Mouse (Mus musculus): Measurements from ENCODE around the gene Gas7. TPM values are rescaled to one million over a fixed set of nuclear protein-coding genes. Genes with fewer than 3 reads are reported as not detected.

The Gas7 gene
- polyA plus RNA-seq, 1 experiment, result 355 TPM

DNA sequence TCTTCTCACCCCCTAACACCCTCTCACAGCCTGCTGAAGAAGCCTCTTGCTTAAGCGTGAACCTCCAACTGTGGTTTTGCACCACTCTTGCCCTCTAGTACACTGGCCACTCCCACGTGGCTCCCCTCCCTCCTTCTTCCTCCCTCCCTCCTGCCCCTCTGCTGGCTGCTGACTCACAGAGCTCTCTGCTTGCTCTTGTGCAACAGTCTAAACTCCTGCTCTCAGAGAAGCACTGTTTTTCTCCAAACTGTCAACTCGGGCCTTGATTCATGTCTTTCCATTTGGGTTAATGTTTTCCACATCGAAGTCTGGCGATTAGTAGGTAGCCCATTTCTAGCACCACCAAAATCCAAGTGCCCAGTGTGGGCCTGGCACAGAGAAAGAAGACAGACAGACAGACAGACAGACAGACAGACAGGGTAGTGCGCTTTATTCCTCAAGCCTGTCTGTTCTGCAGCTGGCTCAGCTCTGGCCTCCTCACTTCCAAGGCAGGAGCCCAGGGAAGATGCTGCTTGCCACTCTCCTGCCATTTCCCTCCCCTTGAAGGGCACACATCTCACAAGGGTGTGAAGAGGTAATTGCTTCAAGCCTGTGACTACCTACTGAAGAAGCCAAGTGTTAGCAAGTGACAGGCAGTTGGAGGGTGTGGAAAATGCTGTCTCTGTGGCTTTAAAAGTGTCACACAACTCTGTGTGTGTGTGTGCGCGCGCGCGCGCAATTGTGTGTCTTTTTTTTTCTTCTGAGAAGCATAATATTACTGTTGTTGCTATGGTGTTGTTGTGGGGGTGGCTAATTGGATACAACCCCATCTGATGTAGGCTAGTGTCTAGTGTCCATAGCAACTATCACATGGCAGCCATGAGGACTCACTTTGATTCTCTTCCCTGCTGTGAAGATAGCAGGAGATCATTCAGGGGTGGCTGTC lies 71.6 kb downstream of the Gas7 start:
- Histone ChIP-seq H3K4me1 (ENCODE audit: control insufficient read depth, insufficient read depth, low read length) (peaks cover 47% of the 10 kb centered on the region), H3K4me3 (ENCODE audit: insufficient read depth, low read length) (0 out of 2 replicates have a peak overlapping the region, but pooled peaks have one; percentile 10), H3K27ac (ENCODE audit: insufficient read depth, low read depth, low read length) (peak overlapping the region; percentile 93)
- TF ChIP-seq CTCF (IDR thresholded peaks at IDR 0.05; ENCODE audit: low read depth, low read length), result no peak
- TF ChIP-seq POLR2A (IDR thresholded peaks at IDR 0.05; ENCODE audit: borderline replicate concordance, low read depth, low read length), result no peak

- peaks cover 26% of the 10 kb centered on the region for H3K4me1 ChIP-seq (ENCODE audit: control insufficient read depth, insufficient read depth, low read length)
- no peak for TF ChIP-seq POLR2A (IDR thresholded peaks at IDR 0.05; ENCODE audit: borderline replicate concordance, low read depth, low read length)
- TF ChIP-seq CTCF (IDR thresholded peaks at IDR 0.05; ENCODE audit: low read depth, low read length), result no peak
Observed at GRCm38 (mm10) chr11:67531286-67531685, 76.0 kb downstream of the Gas7 start.

GRCm38 (mm10) chr11:67531926-67532565 lies 76.8 kb downstream of the Gas7 start:
- TF ChIP-seq POLR2A (IDR thresholded peaks at IDR 0.05; ENCODE audit: borderline replicate concordance, low read depth, low read length), result no peak
- TF ChIP-seq CTCF (IDR thresholded peaks at IDR 0.05; ENCODE audit: low read depth, low read length), result no peak
- H3K4me1 ChIP-seq (ENCODE audit: control insufficient read depth, insufficient read depth, low read length), result peaks cover 26% of the 10 kb centered on the region
- H3K4me3 ChIP-seq (ENCODE audit: insufficient read depth, low read length), result no peak overlapping the region
- H3K27ac ChIP-seq (ENCODE audit: insufficient read depth, low read depth, low read length), result no peak overlapping the region

More at GRCm38 (mm10) chr11:67531286-67531685, 76.0 kb downstream of the Gas7 start:
- Histone ChIP-seq H3K27ac (ENCODE audit: insufficient read depth, low read depth, low read length) (no peak overlapping the region), H3K4me3 (ENCODE audit: insufficient read depth, low read length) (no peak overlapping the region)

DNA sequence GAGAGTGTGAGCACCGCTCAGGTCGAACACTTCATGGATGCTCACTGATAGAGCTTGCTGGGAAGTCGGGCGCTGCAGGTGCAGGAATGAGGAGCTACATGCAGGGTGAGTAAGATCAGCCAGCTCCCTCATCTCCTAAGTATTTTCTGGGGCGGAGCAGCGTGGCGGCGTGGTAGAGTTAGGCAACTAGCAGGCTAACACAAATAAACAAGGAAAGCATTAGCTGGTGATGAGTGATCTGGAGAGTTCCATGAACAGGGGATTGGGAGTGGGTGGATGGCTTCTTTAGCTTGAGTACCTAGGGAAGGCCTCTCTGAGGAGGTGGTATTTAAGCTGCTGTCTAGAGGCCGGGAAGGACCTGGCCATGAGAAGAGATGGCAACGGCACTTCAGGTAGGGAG lies 77.5 kb downstream of the Gas7 start:
- TF ChIP-seq CTCF (IDR thresholded peaks at IDR 0.05; ENCODE audit: low read depth, low read length) (no peak), POLR2A (IDR thresholded peaks at IDR 0.05; ENCODE audit: borderline replicate concordance, low read depth, low read length) (no peak)
- Histone ChIP-seq H3K4me1 (ENCODE audit: control insufficient read depth, insufficient read depth, low read length) (peaks cover 22% of the 10 kb centered on the region), H3K4me3 (ENCODE audit: insufficient read depth, low read length) (no peak overlapping the region), H3K27ac (ENCODE audit: insufficient read depth, low read depth, low read length) (no peak overlapping the region)

GRCm38 (mm10) chr11:67533151-67533550 lies 77.9 kb downstream of the Gas7 start:
- TF ChIP-seq POLR2A (IDR thresholded peaks at IDR 0.05; ENCODE audit: borderline replicate concordance, low read depth, low read length) (no peak), CTCF (IDR thresholded peaks at IDR 0.05; ENCODE audit: low read depth, low read length) (no peak)
- Histone ChIP-seq H3K4me1 (ENCODE audit: control insufficient read depth, insufficient read depth, low read length) (peaks cover 24% of the 10 kb centered on the region), H3K27ac (ENCODE audit: insufficient read depth, low read depth, low read length) (no peak overlapping the region), H3K4me3 (ENCODE audit: insufficient read depth, low read length) (no peak overlapping the region)

GRCm38 (mm10) chr11:67535703-67536102 lies 80.5 kb downstream of the Gas7 start:
- TF ChIP-seq POLR2A (IDR thresholded peaks at IDR 0.05; ENCODE audit: borderline replicate concordance, low read depth, low read length) (no peak), CTCF (IDR thresholded peaks at IDR 0.05; ENCODE audit: low read depth, low read length) (no peak)
- H3K27ac ChIP-seq (ENCODE audit: insufficient read depth, low read depth, low read length), result no peak overlapping the region
- peaks cover 26% of the 10 kb centered on the region for H3K4me1 ChIP-seq (ENCODE audit: control insufficient read depth, insufficient read depth, low read length)
- H3K4me3 ChIP-seq (ENCODE audit: insufficient read depth, low read length), result no peak overlapping the region

DNA sequence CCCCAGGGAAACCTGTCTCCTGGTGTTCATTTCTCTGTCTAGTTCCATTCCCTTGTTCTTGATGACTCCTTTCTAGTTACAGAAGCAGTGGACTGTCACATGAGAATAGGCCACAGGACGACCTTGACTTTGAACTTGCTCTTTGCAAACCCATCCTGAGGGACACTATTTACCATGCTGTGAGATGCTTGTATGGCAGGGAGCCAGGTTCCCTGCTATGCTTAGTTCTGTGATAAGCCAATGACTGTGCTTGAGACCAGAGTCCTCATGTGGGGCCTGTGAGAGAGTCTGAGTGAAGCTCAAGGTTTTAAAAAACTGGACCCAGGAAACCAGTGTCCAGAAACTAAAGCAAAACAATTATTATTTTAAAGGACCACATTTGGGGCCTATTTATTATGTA lies 81.2 kb downstream of the Gas7 start:
- H3K27ac ChIP-seq (ENCODE audit: insufficient read depth, low read depth, low read length), result no peak overlapping the region
- peaks cover 23% of the 10 kb centered on the region for H3K4me1 ChIP-seq (ENCODE audit: control insufficient read depth, insufficient read depth, low read length)
- no peak for TF ChIP-seq CTCF (IDR thresholded peaks at IDR 0.05; ENCODE audit: low read depth, low read length)
- no peak for TF ChIP-seq POLR2A (IDR thresholded peaks at IDR 0.05; ENCODE audit: borderline replicate concordance, low read depth, low read length)
- H3K4me3 ChIP-seq (ENCODE audit: insufficient read depth, low read length), result no peak overlapping the region

- no peak for TF ChIP-seq POLR2A (IDR thresholded peaks at IDR 0.05; ENCODE audit: borderline replicate concordance, low read depth, low read length)
- TF ChIP-seq CTCF (IDR thresholded peaks at IDR 0.05; ENCODE audit: low read depth, low read length), result no peak
- Histone ChIP-seq H3K4me3 (ENCODE audit: insufficient read depth, low read length) (no peak overlapping the region), H3K27ac (ENCODE audit: insufficient read depth, low read depth, low read length) (peak overlapping the region; percentile 11; the same call in 1 of the 2 replicates), H3K4me1 (ENCODE audit: control insufficient read depth, insufficient read depth, low read length) (peaks cover 23% of the 10 kb centered on the region)
Observed at GRCm38 (mm10) chr11:67537353-67537752, 82.1 kb downstream of the Gas7 start.

DNA sequence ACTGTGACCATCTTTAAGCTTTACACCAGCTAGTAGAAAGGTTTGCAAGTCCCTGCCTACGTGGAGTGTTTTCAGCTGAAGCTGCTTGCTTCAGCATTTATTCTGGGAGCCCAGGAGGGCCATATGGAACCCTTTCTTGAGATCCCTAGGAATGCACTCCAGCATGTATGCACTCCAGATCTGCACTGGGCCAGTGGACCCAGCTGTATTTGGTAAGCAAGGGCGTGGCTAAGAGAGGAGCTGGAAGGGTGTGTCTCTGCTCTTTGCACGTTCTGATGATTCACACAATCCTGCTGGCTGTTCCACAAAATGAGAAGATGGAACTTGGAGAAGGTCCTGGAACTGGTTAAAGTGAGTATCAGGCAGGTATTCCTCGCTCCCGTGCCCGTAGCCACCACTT lies 83.3 kb downstream of the Gas7 start:
- Histone ChIP-seq H3K4me1 (ENCODE audit: control insufficient read depth, insufficient read depth, low read length) (peaks cover 23% of the 10 kb centered on the region), H3K27ac (ENCODE audit: insufficient read depth, low read depth, low read length) (no peak overlapping the region), H3K4me3 (ENCODE audit: insufficient read depth, low read length) (no peak overlapping the region)
- TF ChIP-seq CTCF (IDR thresholded peaks at IDR 0.05; ENCODE audit: low read depth, low read length), result no peak
- TF ChIP-seq POLR2A (IDR thresholded peaks at IDR 0.05; ENCODE audit: borderline replicate concordance, low read depth, low read length), result no peak
